Mouse (Mus musculus) CD4-positive naive resting alpha-beta T cell, adult 57 days (primary cell): Measurements from ENCODE around the gene Mrpl14. TPM values are rescaled to one million over a fixed set of nuclear protein-coding genes. Genes with fewer than 3 reads are reported as not detected.

Source experiments
- total RNA-seq: library from RNA; stranded (reverse); gene quantifications from one replicate; pipeline ENCODE4 v1.2.4, GENCODE M21; 2023

Gene Mrpl14
- total RNA-seq, result 29.8 TPM

GRCm38 (mm10) chr17:45686093-45686619, at the start of gene Mrpl14:
Mrpl14 (plus strand) TSS chr17:45686322.

GRCm38 (mm10) chr17:45659225-45659624, 26.9 kb upstream of the Mrpl14 start, which contains the start of gene Capn11:
Capn11 (minus strand) TSS chr17:45659325.

GRCm38 (mm10) chr17:45686716-45687115, 594 bp downstream of the Mrpl14 start, which contains the start of gene Tmem63b:
Tmem63b (minus strand) TSS chr17:45686905.

GRCm38 (mm10) chr17:45733735-45734301, 47.7 kb downstream of the Mrpl14 start, which contains the start of gene 1600014C23Rik:
1600014C23Rik (minus strand) TSS chr17:45733844.

Other genes starting within 250 kb of the Mrpl14 start
- gene Spats1, start 210.9 kb upstream of the Mrpl14 start, total RNA-seq, result not detected
- 17.9 TPM for gene Aars2, start 179.5 kb upstream of the Mrpl14 start, total RNA-seq
- gene Tcte1, start 162.9 kb upstream of the Mrpl14 start, total RNA-seq, result not detected
- 0.12 TPM for gene Tmem151b, start 136.6 kb upstream of the Mrpl14 start, total RNA-seq
- gene Nfkbie, start 130.6 kb upstream of the Mrpl14 start, total RNA-seq, result 36.3 TPM
- 21.3 TPM for gene Slc35b2, start 122.4 kb upstream of the Mrpl14 start, total RNA-seq
- gene Hsp90ab1, start 113.1 kb upstream of the Mrpl14 start, total RNA-seq, result 1,076 TPM
- gene Slc29a1, start 86.7 kb upstream of the Mrpl14 start, total RNA-seq, result 25.8 TPM
- not detected for gene Mymx, start 84.2 kb upstream of the Mrpl14 start, total RNA-seq
- gene Capn11, start 27.0 kb upstream of the Mrpl14 start, total RNA-seq, result not detected
- gene Tmem63b, start 583 bp downstream of the Mrpl14 start, total RNA-seq, result 42.4 TPM
- not detected for gene 1600014C23Rik, start 47.5 kb downstream of the Mrpl14 start, total RNA-seq